Mouse (Mus musculus): ENCODE data around the gene Plekhg3.

- TF ChIP-seq CTCF (IDR thresholded peaks at IDR 0.05) (no peak), EP300 (IDR thresholded peaks at IDR 0.05) (no peak)
These were observed 1.9 kb upstream of the Plekhg3 start for GRCm38 (mm10) chr12:76528766-76529165.
